Mouse (Mus musculus) erythroblast, embryonic 14.5 days (primary cell): ENCODE measurements around the gene Pogz. TPM values are rescaled to one million over a fixed set of nuclear protein-coding genes. Genes with fewer than 3 reads are reported as not detected.
"Not testable (repeated sequence)": the region's sequence is repeated elsewhere in the genome, so short reads cannot be mapped to it uniquely, and the experiment has no call there.

Source experiments
- H3K27me3 ChIP-seq: 2 replicates; pipeline ENCODE4 v1.6.1; 2012; ENCODE audit warnings: inconsistent platforms; ENCODE audit not compliant: control insufficient read depth
- H3K36me3 ChIP-seq: 2 replicates; pipeline ENCODE4 v1.6.1; 2012; ENCODE audit warnings: mild to moderate bottlenecking, inconsistent platforms; ENCODE audit not compliant: control insufficient read depth
- H3K4me1 ChIP-seq: 2 replicates; pipeline ENCODE4 v1.6.1; 2012; ENCODE audit warnings: inconsistent platforms; ENCODE audit not compliant: control insufficient read depth
- H3K4me3 ChIP-seq: replicated peaks from 2 replicates; pipeline ENCODE3; 2012; ENCODE audit warnings: moderate library complexity, mild to moderate bottlenecking, inconsistent platforms
- H3K9me3 ChIP-seq: 2 replicates; pipeline ENCODE4 v1.6.1; 2012; ENCODE audit warnings: low read length, inconsistent platforms, mixed read lengths; ENCODE audit not compliant: control insufficient read depth
- GATA1 ChIP-seq: IDR thresholded peaks from 2 replicates; pipeline ENCODE4 v1.6.1; 2012; ENCODE audit warnings: low read length, inconsistent platforms, mixed read lengths
- TAL1 ChIP-seq: IDR thresholded peaks from 3 replicates; pipeline ENCODE4 v1.6.1; 2012; ENCODE audit warnings: low read length, inconsistent platforms, mixed read lengths
- polyA plus RNA-seq: library from polyadenylated mRNA; stranded (reverse); fragments of >175 nt; gene quantifications from 2 replicates; pipeline ENCODE4 v1.2.3, GENCODE M21; 2012

Pogz gene
- polyA plus RNA-seq, 1 experiment = 1.7 TPM

GRCm38 (mm10) chr3:94886316-94887224 lies 49.2 kb downstream of the Pogz start, which contains the start of gene Psmb4:
Gene Psmb4, minus strand, starts transcription at chr3:94886961.
- H3K4me1 ChIP-seq = peaks cover 26% of the 10 kb centered on the region
- no peaks in the 10 kb centered on the region for H3K9me3 ChIP-seq
- H3K27me3 ChIP-seq = no peaks in the 10 kb centered on the region
- H3K36me3 ChIP-seq = peaks cover 43% of the 10 kb centered on the region
- TF ChIP-seq TAL1 = no peak
- TF ChIP-seq GATA1 = no peak
- peak within 1 kb of the TSS; percentile 75 for H3K4me3 ChIP-seq

- Histone ChIP-seq H3K4me3 (no peak overlapping the region), H3K4me1 (peaks cover 26% of the 10 kb centered on the region), H3K36me3 (peaks cover 24% of the 10 kb centered on the region), H3K27me3 (no peaks in the 10 kb centered on the region), H3K9me3 (no peaks in the 10 kb centered on the region)
- TF ChIP-seq GATA1 = no peak
- TF ChIP-seq TAL1 = no peak
Observed at GRCm38 (mm10) chr3:94888595-94888994, 51.2 kb downstream of the Pogz start.

DNA sequence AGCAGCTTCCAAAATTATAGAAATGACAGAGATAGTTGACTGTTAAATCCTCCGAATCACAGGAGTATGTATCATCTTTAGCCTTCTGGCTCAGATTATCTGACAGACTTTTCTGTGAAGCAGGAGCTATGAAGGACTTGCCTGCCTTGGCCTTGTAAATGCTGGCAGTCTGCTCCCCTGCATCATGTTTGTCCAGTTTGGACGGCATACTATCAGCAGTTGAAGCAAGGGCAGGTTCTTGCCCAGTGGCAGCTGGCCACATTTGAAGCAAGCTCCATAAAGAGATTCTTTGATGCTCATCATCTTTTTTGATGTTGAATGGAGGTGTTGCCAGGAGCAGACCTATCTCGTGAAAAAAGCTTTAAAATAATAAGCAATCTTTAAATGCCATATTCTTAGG lies 56.7 kb downstream of the Pogz start:
- Histone ChIP-seq H3K9me3 (no peaks in the 10 kb centered on the region), H3K36me3 (no peaks in the 10 kb centered on the region), H3K4me3 (no peak overlapping the region), H3K4me1 (no peaks in the 10 kb centered on the region), H3K27me3 (peaks cover 24% of the 10 kb centered on the region)
- TF ChIP-seq TAL1 (no peak), GATA1 (no peak)

DNA sequence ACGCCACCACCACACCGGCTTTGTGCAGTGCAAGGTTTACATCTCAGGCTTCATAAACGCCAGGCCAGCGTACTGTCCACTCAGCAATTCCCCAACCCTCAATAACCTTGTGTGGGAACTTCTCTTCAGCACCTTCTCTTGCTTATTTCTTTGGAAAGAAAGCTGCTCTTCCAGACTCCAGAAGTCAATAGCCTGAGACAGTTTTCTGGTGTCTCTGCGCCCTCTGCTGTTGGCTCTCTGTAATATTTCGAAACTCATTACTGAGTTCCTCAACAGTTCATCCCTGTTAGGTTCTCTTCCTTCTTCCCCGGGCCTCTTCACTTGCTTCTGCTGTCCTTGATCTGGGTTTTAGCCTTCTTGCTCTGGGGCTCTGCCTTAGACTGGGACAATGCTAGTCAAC lies 65.4 kb downstream of the Pogz start:
- H3K9me3 ChIP-seq = no peaks in the 10 kb centered on the region
- H3K27me3 ChIP-seq = no peaks in the 10 kb centered on the region
- peaks cover 23% of the 10 kb centered on the region for H3K4me1 ChIP-seq
- no peak overlapping the region for H3K4me3 ChIP-seq
- TF ChIP-seq GATA1 (no peak), TAL1 (no peak)
- no peaks in the 10 kb centered on the region for H3K36me3 ChIP-seq

- H3K9me3 ChIP-seq, H3K27me3 ChIP-seq, H3K4me3 ChIP-seq, H3K36me3 ChIP-seq: not testable (repeated sequence)
- peaks cover 23% of the 10 kb centered on the region for H3K4me1 ChIP-seq
Observed at GRCm38 (mm10) chr3:94904759-94905158, 67.4 kb downstream of the Pogz start.

DNA sequence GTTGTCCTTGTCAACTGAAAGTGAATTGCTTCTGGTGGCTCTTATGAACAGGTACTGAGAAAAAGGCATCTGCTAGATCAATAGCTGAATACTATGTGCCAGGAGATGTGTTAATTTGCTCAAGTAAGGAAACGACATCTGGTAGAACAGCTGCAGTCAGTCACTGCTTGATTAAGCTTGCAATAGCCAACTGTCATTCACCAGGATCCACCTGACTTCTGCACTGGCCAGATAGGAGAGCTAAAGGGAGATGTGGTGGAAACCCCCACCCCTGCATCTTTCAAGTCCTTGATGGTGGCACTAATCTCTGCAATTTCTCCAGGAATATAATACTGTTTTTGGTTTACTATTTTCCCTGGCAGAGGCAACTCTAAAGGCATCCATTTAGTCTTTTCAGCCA lies 69.1 kb downstream of the Pogz start:
- H3K4me1 ChIP-seq = peaks cover 23% of the 10 kb centered on the region
- H3K27me3 ChIP-seq = no peaks in the 10 kb centered on the region
- H3K36me3 ChIP-seq = no peaks in the 10 kb centered on the region
- H3K4me3 ChIP-seq = no peak overlapping the region
- TF ChIP-seq TAL1 (no peak), GATA1 (no peak)
- no peaks in the 10 kb centered on the region for H3K9me3 ChIP-seq

- Histone ChIP-seq H3K9me3 (no peaks in the 10 kb centered on the region), H3K4me1 (peaks cover 9% of the 10 kb centered on the region), H3K4me3 (no peak overlapping the region), H3K27me3 (no peaks in the 10 kb centered on the region), H3K36me3 (no peaks in the 10 kb centered on the region)
- TF ChIP-seq TAL1 (no peak), GATA1 (no peak)
Observed at GRCm38 (mm10) chr3:94911050-94911693, 73.8 kb downstream of the Pogz start.

DNA sequence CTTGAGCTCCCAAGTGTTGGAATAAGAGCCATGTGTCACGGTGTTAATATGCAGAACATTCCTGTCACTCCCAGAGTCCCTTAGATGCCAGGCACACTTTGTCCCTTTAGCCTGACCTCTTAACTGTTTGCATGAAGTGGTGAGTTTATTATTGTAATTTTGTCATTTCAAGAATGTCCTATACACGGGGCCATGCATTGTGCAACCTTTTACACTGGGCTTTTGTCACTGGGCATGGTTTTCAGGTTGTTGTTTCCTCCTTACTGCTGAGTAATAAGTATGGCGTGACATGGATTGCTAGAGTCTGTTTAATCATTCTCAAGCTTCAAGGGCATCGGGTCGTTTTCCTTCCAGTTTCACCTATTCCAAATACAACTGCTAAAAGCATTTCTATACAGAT lies 76.4 kb downstream of the Pogz start:
- Histone ChIP-seq H3K9me3 (no peaks in the 10 kb centered on the region), H3K36me3 (no peaks in the 10 kb centered on the region), H3K27me3 (no peaks in the 10 kb centered on the region), H3K4me1 (peaks cover 20% of the 10 kb centered on the region), H3K4me3 (no peak overlapping the region)
- TF ChIP-seq TAL1 (no peak), GATA1 (no peak)

GRCm38 (mm10) chr3:94915903-94916741 lies 78.8 kb downstream of the Pogz start:
- Histone ChIP-seq H3K27me3 (no peaks in the 10 kb centered on the region), H3K4me1 (peaks cover 37% of the 10 kb centered on the region), H3K36me3 (no peaks in the 10 kb centered on the region), H3K4me3 (no peak overlapping the region), H3K9me3 (no peaks in the 10 kb centered on the region)
- TF ChIP-seq GATA1 (no peak), TAL1 (no peak)
